Mouse (Mus musculus): Measurements from ENCODE around the gene Ltf. TPM values are rescaled to one million over a fixed set of nuclear protein-coding genes. Genes with fewer than 3 reads are reported as not detected.

Gene Ltf
- total and polyA plus RNA-seq, 3 experiments: 0.11 TPM; not detected in 2

- DNase-seq (ENCODE audit: low read depth, low spot score): no peak
- peaks cover 0 to 4% of the 10 kb centered on the region in 2 experiments; a peak in 2 of 4 replicates for H3K36me3 ChIP-seq (ENCODE audit: control insufficient read depth in 1 of 2, insufficient read depth in 2 of 2, low read length in 2 of 2)
- TF ChIP-seq MYB (IDR thresholded peaks at IDR 0.05; ENCODE audit: low read depth, low read length) (no peak), ZC3H11A (IDR thresholded peaks at IDR 0.05; ENCODE audit: low read depth, low read length) (no peak)
Observed at GRCm38 (mm10) chr9:111081765-111082164, 62.7 kb downstream of the Ltf start.

GRCm38 (mm10) chr9:111085329-111085728 lies 66.3 kb downstream of the Ltf start:
- Histone ChIP-seq H3K27ac (ENCODE audit: control insufficient read depth, low read depth, low read length) (no peak overlapping the region; the same call in 1 of the 2 replicates), H3K79me2 (ENCODE audit: control insufficient read depth, insufficient read depth, low read length, poor library complexity) (no peaks in the 10 kb centered on the region), H3K4me3 (ENCODE audit: control insufficient read depth in 1 of 2, insufficient read depth in 1 of 2, low read depth in 2 of 2, low read length in 2 of 2) (peak overlapping the region; percentile 37 to 41; a peak in 2 of 4 replicates), H3K36me3 (ENCODE audit: control insufficient read depth in 1 of 2, insufficient read depth in 2 of 2, low read length in 2 of 2) (peaks cover 0 to 19% of the 10 kb centered on the region in 2 experiments; a peak in 2 of 4 replicates), H3K4me1 (ENCODE audit: control insufficient read depth in 1 of 2, insufficient read depth in 2 of 2, low read length in 2 of 2) (peaks cover 7 to 37% of the 10 kb centered on the region in 2 experiments), H3K27me3 (ENCODE audit: control insufficient read depth in 1 of 2, insufficient read depth in 2 of 2, low read length in 2 of 2) (no peaks in the 10 kb centered on the region), H3K9ac (ENCODE audit: control insufficient read depth, low read depth, low read length, poor library complexity, severe bottlenecking) (no peak overlapping the region), H3K9me3 (replicated peaks; ENCODE audit: insufficient read depth, low read length) (no peaks in the 10 kb centered on the region)
- TF ChIP-seq UBTF (IDR thresholded peaks at IDR 0.05; ENCODE audit: borderline replicate concordance, insufficient read depth, low read depth, low read length) (no peak), MAFK (IDR thresholded peaks at IDR 0.05; ENCODE audit: borderline replicate concordance, low read depth, low read length) (no peak)
- no peak for DNase-seq (ENCODE audit: low read depth, low spot score)

More at GRCm38 (mm10) chr9:111081765-111082164, 62.7 kb downstream of the Ltf start:
- Histone ChIP-seq H3K9ac (ENCODE audit: control insufficient read depth, low read depth, low read length, poor library complexity, severe bottlenecking) (no peak overlapping the region), H3K9me3 (replicated peaks; ENCODE audit: insufficient read depth, low read length) (no peaks in the 10 kb centered on the region), H3K27me3 (ENCODE audit: control insufficient read depth in 1 of 2, insufficient read depth in 2 of 2, low read length in 2 of 2) (no peaks in the 10 kb centered on the region), H3K4me3 (ENCODE audit: control insufficient read depth in 1 of 2, insufficient read depth in 1 of 2, low read depth in 2 of 2, low read length in 2 of 2) (no peak overlapping the region), H3K4me1 (ENCODE audit: control insufficient read depth in 1 of 2, insufficient read depth in 2 of 2, low read length in 2 of 2) (peaks cover 4 to 6% of the 10 kb centered on the region in 2 experiments; a peak in 3 of 4 replicates), H3K27ac (ENCODE audit: control insufficient read depth, low read depth, low read length) (no peak overlapping the region), H3K79me2 (ENCODE audit: control insufficient read depth, insufficient read depth, low read length, poor library complexity) (no peaks in the 10 kb centered on the region)

- peak; percentile 55 for TF ChIP-seq ZNF384 (IDR thresholded peaks at IDR 0.05; ENCODE audit: low read depth, low read length)
- TF ChIP-seq NELFE (IDR thresholded peaks at IDR 0.05; ENCODE audit: low read depth, low read length): no peak
- peak; percentile 54 for TF ChIP-seq MXI1 (IDR thresholded peaks at IDR 0.05; ENCODE audit: low read depth, low read length)
- TF ChIP-seq POLR2AphosphoS5 (IDR thresholded peaks at IDR 0.05; ENCODE audit: borderline replicate concordance, low read depth, low read length): no peak
- TF ChIP-seq MYB (IDR thresholded peaks at IDR 0.05; ENCODE audit: low read depth, low read length): no peak
- no peak for TF ChIP-seq USF1 (IDR thresholded peaks at IDR 0.05; ENCODE audit: low read depth, low read length)
- TF ChIP-seq SIN3A (IDR thresholded peaks at IDR 0.05; ENCODE audit: low read length): 0 out of 2 replicates have a peak, but pooled peaks have one; percentile 7
- no peak for TF ChIP-seq TAL1 (IDR thresholded peaks at IDR 0.05; ENCODE audit: low read length)
- TF ChIP-seq CHD2 (IDR thresholded peaks at IDR 0.05; ENCODE audit: low read length): no peak
- TF ChIP-seq ETS1 (IDR thresholded peaks at IDR 0.05; ENCODE audit: low read depth, low read length): peak; percentile 55
- no peak for TF ChIP-seq TCF12 (IDR thresholded peaks at IDR 0.05; ENCODE audit: low read depth, low read length)
- no peak for TF ChIP-seq SMC3 (IDR thresholded peaks at IDR 0.05; ENCODE audit: low read depth, low read length)
- no peak for TF ChIP-seq RAD21 (IDR thresholded peaks at IDR 0.05; ENCODE audit: low read depth, low read length)
- TF ChIP-seq TBP (IDR thresholded peaks at IDR 0.05; ENCODE audit: low read depth, low read length): no peak
- Histone ChIP-seq H3K27me3 (ENCODE audit: control insufficient read depth in 1 of 2, insufficient read depth in 2 of 2, low read length in 2 of 2) (no peaks in the 10 kb centered on the region), H3K79me2 (ENCODE audit: control insufficient read depth, insufficient read depth, low read length, poor library complexity) (no peaks in the 10 kb centered on the region), H3K4me1 (ENCODE audit: control insufficient read depth in 1 of 2, insufficient read depth in 2 of 2, low read length in 2 of 2) (peaks cover 7 to 37% of the 10 kb centered on the region in 2 experiments), H3K27ac (ENCODE audit: control insufficient read depth, low read depth, low read length) (peak overlapping the region; percentile 6; the same call in 1 of the 2 replicates), H3K9ac (ENCODE audit: control insufficient read depth, low read depth, low read length, poor library complexity, severe bottlenecking) (peak overlapping the region; percentile 11; the same call in 1 of the 2 replicates), H3K36me3 (ENCODE audit: control insufficient read depth in 1 of 2, insufficient read depth in 2 of 2, low read length in 2 of 2) (peaks cover 0 to 19% of the 10 kb centered on the region in 2 experiments; a peak in 2 of 4 replicates), H3K9me3 (replicated peaks; ENCODE audit: insufficient read depth, low read length) (no peaks in the 10 kb centered on the region), H3K4me3 (ENCODE audit: control insufficient read depth in 1 of 2, insufficient read depth in 1 of 2, low read depth in 2 of 2, low read length in 2 of 2) (peak overlapping the region; percentile 37 to 41)
- DNase-seq (ENCODE audit: low read depth, low spot score): peak; percentile 57
Observed at GRCm38 (mm10) chr9:111086137-111086536, 67.1 kb downstream of the Ltf start.

Data from MEL (cell line).